Mouse (Mus musculus) thymus, adult 2 months (tissue): ENCODE results near the gene Map3k20. TPM values are rescaled to one million over a fixed set of nuclear protein-coding genes. Genes with fewer than 3 reads are reported as not detected.

Experiments used
- DNase-seq: peaks from one replicate; pipeline ENCODE4 v3.0.0; 2021
- H3K27ac ChIP-seq: fragments of 200-500 bp; 2 replicates; pipeline ENCODE4 v1.5.1; 2012; ENCODE audit warnings: low read length, control low read depth; ENCODE audit not compliant: control insufficient read depth, insufficient read depth
- H3K27me3 ChIP-seq: fragments of 200-500 bp; 2 replicates; pipeline ENCODE4 v1.6.1; 2012; ENCODE audit warnings: mild to moderate bottlenecking, low read length, moderate library complexity, mixed read lengths; ENCODE audit not compliant: control insufficient read depth, insufficient read depth
- H3K36me3 ChIP-seq: fragments of 200-500 bp; 2 replicates; pipeline ENCODE4 v1.6.1; 2012; ENCODE audit warnings: mild to moderate bottlenecking, low read length, moderate library complexity; ENCODE audit not compliant: control insufficient read depth, insufficient read depth
- H3K4me1 ChIP-seq: fragments of 200-500 bp; replicated peaks from 2 replicates; pipeline ENCODE4 v1.6.1; 2012; ENCODE audit warnings: low read length; ENCODE audit not compliant: control insufficient read depth, insufficient read depth
- H3K4me3 ChIP-seq: fragments of 200-500 bp; 2 replicates; pipeline ENCODE4 v1.5.1; 2012; ENCODE audit warnings: mild to moderate bottlenecking, low read length, control low read depth, moderate library complexity; ENCODE audit not compliant: control insufficient read depth, insufficient read depth
- CTCF ChIP-seq: fragments of 200-500 bp; IDR thresholded peaks from 2 replicates; pipeline ENCODE4 v1.5.1; 2012; ENCODE audit warnings: mild to moderate bottlenecking, control low read depth, low read length, moderate library complexity, borderline replicate concordance; ENCODE audit not compliant: control insufficient read depth, poor library complexity, insufficient read depth; ENCODE audit errors: extremely low read depth
- POLR2A ChIP-seq: fragments of 200-500 bp; IDR thresholded peaks from 2 replicates; pipeline ENCODE4 v1.6.1; 2012; ENCODE audit warnings: mild to moderate bottlenecking, low read length, control low read depth, moderate library complexity; ENCODE audit not compliant: control insufficient read depth, poor library complexity, insufficient read depth; ENCODE audit errors: extremely low read depth
- WGBS: fragments of 180-500 bp; shearing (Covaris S2); methylation state at CpG from one replicate; pipeline ENCODE4 v1.1.7; 2018; 5-methylcytosine and 5-hydroxymethylcytosine counted together
- polyA plus RNA-seq: library from polyadenylated mRNA; depleted of rRNA; stranded (reverse); fragments of >200 nt; gene quantifications from 2 replicates; pipeline ENCODE4 v1.2.3, GENCODE M21; 2012

The Map3k20 gene
- polyA plus RNA-seq, 1 experiment = 8.3 TPM

- no peak overlapping the region for H3K27ac ChIP-seq
Observed at GRCm38 (mm10) chr2:72324436-72324835, 39.0 kb downstream of the Map3k20 start.

GRCm38 (mm10) chr2:72326491-72326890, 41.1 kb downstream of the Map3k20 start:
- 91% methylated on average over 6 of the region's 6 CpGs for WGBS
- Histone ChIP-seq H3K27ac (no peak overlapping the region), H3K27me3 (no peaks in the 10 kb centered on the region), H3K36me3 (no peaks in the 10 kb centered on the region), H3K4me3 (no peak overlapping the region), H3K4me1 (peaks cover 18% of the 10 kb centered on the region)
- no peak for DNase-seq
- no peak for TF ChIP-seq CTCF
- no peak for TF ChIP-seq POLR2A

More at GRCm38 (mm10) chr2:72324436-72324835, 39.0 kb downstream of the Map3k20 start:
- no peak for DNase-seq
- H3K27me3 ChIP-seq = no peaks in the 10 kb centered on the region
- no peak overlapping the region for H3K4me3 ChIP-seq
- no peak for TF ChIP-seq POLR2A
- H3K36me3 ChIP-seq = no peaks in the 10 kb centered on the region
- peaks cover 14% of the 10 kb centered on the region for H3K4me1 ChIP-seq
- 95% methylated on average over 12 of the region's 12 CpGs for WGBS

GRCm38 (mm10) chr2:72328435-72328834, 43.0 kb downstream of the Map3k20 start:
- H3K4me1 ChIP-seq = peaks cover 13% of the 10 kb centered on the region
- no peaks in the 10 kb centered on the region for H3K36me3 ChIP-seq
- H3K4me3 ChIP-seq = no peak overlapping the region
- no peaks in the 10 kb centered on the region for H3K27me3 ChIP-seq
- TF ChIP-seq POLR2A = no peak
- TF ChIP-seq CTCF = no peak
- DNase-seq = peak; percentile 8
- 34% methylated on average over 3 of the region's 3 CpGs for WGBS
- no peak overlapping the region for H3K27ac ChIP-seq

- DNase-seq = no peak
- Histone ChIP-seq H3K4me3 (no peak overlapping the region), H3K36me3 (no peaks in the 10 kb centered on the region), H3K4me1 (peaks cover 13% of the 10 kb centered on the region), H3K27me3 (no peaks in the 10 kb centered on the region), H3K27ac (no peak overlapping the region)
- TF ChIP-seq POLR2A = no peak
- TF ChIP-seq CTCF = no peak
- WGBS = 17% methylated on average over 12 of the region's 12 CpGs
Observed at GRCm38 (mm10) chr2:72330955-72331481, 45.6 kb downstream of the Map3k20 start.

- Histone ChIP-seq H3K4me3 (no peak overlapping the region), H3K4me1 (peaks cover 13% of the 10 kb centered on the region), H3K36me3 (no peaks in the 10 kb centered on the region), H3K27ac (no peak overlapping the region), H3K27me3 (no peaks in the 10 kb centered on the region)
- WGBS = 74% methylated on average over 4 of the region's 4 CpGs
- DNase-seq = no peak
- TF ChIP-seq CTCF (no peak), POLR2A (no peak)
Observed at GRCm38 (mm10) chr2:72332067-72332466, 46.6 kb downstream of the Map3k20 start.

GRCm38 (mm10) chr2:72333210-72333609, 47.8 kb downstream of the Map3k20 start:
- Histone ChIP-seq H3K27ac (no peak overlapping the region), H3K4me1 (peaks cover 10% of the 10 kb centered on the region), H3K36me3 (no peaks in the 10 kb centered on the region), H3K27me3 (no peaks in the 10 kb centered on the region), H3K4me3 (no peak overlapping the region)
- WGBS = 38% methylated on average over 3 of the region's 3 CpGs
- DNase-seq = no peak
- TF ChIP-seq POLR2A = no peak
- TF ChIP-seq CTCF = no peak

GRCm38 (mm10) chr2:72336840-72337239, 51.4 kb downstream of the Map3k20 start:
- 95% methylated on average over 3 of the region's 3 CpGs for WGBS
- DNase-seq = no peak
- TF ChIP-seq POLR2A (no peak), CTCF (no peak)
- no peaks in the 10 kb centered on the region for H3K36me3 ChIP-seq
- no peaks in the 10 kb centered on the region for H3K4me1 ChIP-seq
- no peaks in the 10 kb centered on the region for H3K27me3 ChIP-seq
- H3K4me3 ChIP-seq = no peak overlapping the region
- no peak overlapping the region for H3K27ac ChIP-seq
